Mouse (Mus musculus): ENCODE measurements around the gene Gfra1. TPM values are rescaled to one million over a fixed set of nuclear protein-coding genes. Genes with fewer than 3 reads are reported as not detected.

The Gfra1 gene
- polyA plus RNA-seq, 1 experiment, result not detected

GRCm38 (mm10) chr19:58206496-58207044, 249.1 kb downstream of the Gfra1 start:
- TF ChIP-seq GATA1 (IDR thresholded peaks at IDR 0.05; ENCODE audit: low read length), result no peak

GRCm38 (mm10) chr19:58205470-58205869, 250.2 kb downstream of the Gfra1 start:
- no peak for TF ChIP-seq GATA1 (IDR thresholded peaks at IDR 0.05; ENCODE audit: low read length)

- no peak for TF ChIP-seq GATA1 (IDR thresholded peaks at IDR 0.05; ENCODE audit: low read length)
These were observed 253.1 kb downstream of the Gfra1 start for GRCm38 (mm10) chr19:58202627-58203026.

- no peak for TF ChIP-seq GATA1 (IDR thresholded peaks at IDR 0.05; ENCODE audit: low read length)
These were observed 256.0 kb downstream of the Gfra1 start for GRCm38 (mm10) chr19:58199679-58200078.

GRCm38 (mm10) chr19:58193733-58194456, 261.8 kb downstream of the Gfra1 start:
- TF ChIP-seq GATA1 (IDR thresholded peaks at IDR 0.05; ENCODE audit: low read length), result no peak

- TF ChIP-seq GATA1 (IDR thresholded peaks at IDR 0.05; ENCODE audit: low read length), result no peak
These were observed 264.8 kb downstream of the Gfra1 start for GRCm38 (mm10) chr19:58190947-58191346.

GRCm38 (mm10) chr19:58186558-58186957, 269.2 kb downstream of the Gfra1 start:
- TF ChIP-seq GATA1 (IDR thresholded peaks at IDR 0.05; ENCODE audit: low read length), result no peak

Other genes starting within 250 kb of the Gfra1 start
- gene Ccdc172, start 56.1 kb upstream of the Gfra1 start, polyA plus RNA-seq (2012), result not detected in 2 replicates
- gene Pnlip, start 196.6 kb upstream of the Gfra1 start, polyA plus RNA-seq (2012), result not detected in 2 replicates